9 mouse cellular contexts compared by ENCODE assay signal in genomic region chr5:122731321-122731720, GRCm38 (mm10). TPM values are rescaled to one million over a fixed set of nuclear protein-coding genes. Genes with fewer than 3 reads are reported as not detected.
A peak's percentile ranks its signal among the peaks of the same experiment; 100 is the strongest.
DNase-seq lines count a peak whose midpoint lies in the region; ATAC-seq lines count a peak whose summit lies in the region.
"Had no signal": no experiment of that assay in that cellular context is flagged by ENCODE, and none has a peak within 500 bp of the region (broad histone marks: within the 10 kb centered on the region; RNA-seq: fewer than 3 reads in every experiment).

No protein-coding gene starts in this region.

- H3K9me3 ChIP-seq in embryonic facial prominence, embryonic 10.5 days = no peaks in the 10 kb centered on the region
- H3K9me3 ChIP-seq in heart, embryonic 15.5 days (replicated peaks) = no peaks in the 10 kb centered on the region
- no peaks in the 10 kb centered on the region for H3K9me3 ChIP-seq in lung, embryonic 15.5 days
- H3K9me3 ChIP-seq: hindbrain, embryonic 15.5 days had no signal

- H3K4me3 ChIP-seq in embryonic facial prominence, embryonic 10.5 days = no peak overlapping the region
- H3K4me3 ChIP-seq in heart, embryonic 15.5 days = no peak overlapping the region
- no peak overlapping the region for H3K4me3 ChIP-seq in lung, embryonic 15.5 days
- H3K4me3 ChIP-seq: hindbrain, embryonic 15.5 days had no signal

- H3K36me3 ChIP-seq in embryonic facial prominence, embryonic 10.5 days (replicated peaks) = peaks cover 15% of the 10 kb centered on the region
- H3K36me3 ChIP-seq in heart, embryonic 15.5 days = peaks cover 6% of the 10 kb centered on the region; the same call in 1 of the 2 replicates
- H3K36me3 ChIP-seq in lung, embryonic 15.5 days = no peaks in the 10 kb centered on the region; the same call in 1 of the 2 replicates

- H3K9ac ChIP-seq in heart, embryonic 15.5 days = no peak overlapping the region
- no peak overlapping the region for H3K9ac ChIP-seq in lung, embryonic 15.5 days
- H3K9ac ChIP-seq: hindbrain, embryonic 15.5 days had no signal

- peak; percentile 73 for DNase-seq in CD4-positive helper T cell, adult 2 months (ENCODE audit: low read depth, low spot score)
- DNase-seq in T-cell, adult 2 months (ENCODE audit: low spot score) = peak; percentile 71
- DNase-seq in embryonic facial prominence, embryonic 10.5 days (ENCODE audit: low spot score) = peak; percentile 66
- peak; percentile 70 for DNase-seq in layer of hippocampus, adult 9-10 months (ENCODE audit: low spot score)
- peak; percentile 54 for DNase-seq in right cerebral cortex, postnatal 4 days

- no peak for ATAC-seq in heart, embryonic 15.5 days (replicated peaks; ENCODE audit: insufficient number of reproducible peaks, insufficient read depth, low FRiP score, low read depth)
- ATAC-seq in lung, embryonic 15.5 days (ENCODE audit: borderline replicate concordance, extremely low read depth, low FRiP score, low TSS enrichment) = no peak
- ATAC-seq in activated CD4-positive, CD25-positive, alpha-beta regulatory T cell, adult 4 months = no peak

- peak overlapping the region; percentile 36; the same call in 1 of the 2 replicates for H3K4me2 ChIP-seq in heart, embryonic 15.5 days
- H3K4me2 ChIP-seq in lung, embryonic 15.5 days = peak overlapping the region; percentile 29; the same call in 1 of the 2 replicates
- H3K4me2 ChIP-seq: hindbrain, embryonic 15.5 days had no signal

- H3K4me1 ChIP-seq in embryonic facial prominence, embryonic 10.5 days = peaks cover 35% of the 10 kb centered on the region
- H3K4me1 ChIP-seq in heart, embryonic 15.5 days (replicated peaks) = peaks cover 27% of the 10 kb centered on the region
- H3K4me1 ChIP-seq in lung, embryonic 15.5 days = peaks cover 16% of the 10 kb centered on the region
- H3K4me1 ChIP-seq: hindbrain, embryonic 15.5 days had no signal

- H3K27me3 ChIP-seq in embryonic facial prominence, embryonic 10.5 days (replicated peaks; ENCODE audit: low read depth, poor library complexity, severe bottlenecking) = no peaks in the 10 kb centered on the region
- H3K27me3 ChIP-seq in heart, embryonic 15.5 days = no peaks in the 10 kb centered on the region
- no peaks in the 10 kb centered on the region for H3K27me3 ChIP-seq in lung, embryonic 15.5 days
- H3K27me3 ChIP-seq: hindbrain, embryonic 15.5 days had no signal

- peak overlapping the region; percentile 78 for H3K27ac ChIP-seq in embryonic facial prominence, embryonic 10.5 days (replicated peaks)
- H3K27ac ChIP-seq in heart, embryonic 15.5 days = peak overlapping the region; percentile 79
- peak overlapping the region; percentile 85 for H3K27ac ChIP-seq in lung, embryonic 15.5 days

- WGBS in embryonic facial prominence, embryonic 10.5 days = 68% methylated on average over 8 of the region's 8 CpGs
- WGBS in heart, embryonic 15.5 days = 72% methylated on average over 8 of the region's 8 CpGs
- 65% methylated on average over 8 of the region's 8 CpGs for WGBS in lung, embryonic 15.5 days

RNA-seq across cellular contexts. Expression of gene P2rx4, which starts 24.0 kb away (rescaled TPM):
- 5.1 and 6.5 TPM in 2 replicates for polyA plus RNA-seq in embryonic facial prominence, embryonic 10.5 days (2016; fragmentation: Nextera tagmentation; extraction: Ambion mirVana)
- polyA plus RNA-seq in heart, embryonic 15.5 days (2015; fragmentation: Nextera tagmentation; extraction: Ambion mirVana) = 19.2 and 21.0 TPM in 2 replicates
- 16.6 and 17.5 TPM in 2 replicates for polyA plus RNA-seq in lung, embryonic 15.5 days (2015; fragmentation: Nextera tagmentation; extraction: Ambion mirVana)
- polyA plus RNA-seq in activated CD4-positive, CD25-positive, alpha-beta regulatory T cell, adult 4 months (2017; shearing (Covaris generic)) = 10 to 100 TPM; 27.6 to 32.1 TPM

RNA-seq across cellular contexts. Expression of gene Camkk2, which starts 47.9 kb away (rescaled TPM):
- 21.9 and 26.3 TPM in 2 replicates for polyA plus RNA-seq in embryonic facial prominence, embryonic 10.5 days (2016; fragmentation: Nextera tagmentation; extraction: Ambion mirVana)
- polyA plus RNA-seq in heart, embryonic 15.5 days (2015; fragmentation: Nextera tagmentation; extraction: Ambion mirVana) = 11.8 and 17.6 TPM in 2 replicates
- polyA plus RNA-seq in lung, embryonic 15.5 days (2015; fragmentation: Nextera tagmentation; extraction: Ambion mirVana) = 35.0 and 36.4 TPM in 2 replicates
- polyA plus RNA-seq in activated CD4-positive, CD25-positive, alpha-beta regulatory T cell, adult 4 months (2017; shearing (Covaris generic)) = 1 to 10 TPM; 2.6 to 2.8 TPM
